Mouse (Mus musculus): ENCODE measurements around the gene Dazap2. TPM values are rescaled to one million over a fixed set of nuclear protein-coding genes. Genes with fewer than 3 reads are reported as not detected.
A peak's percentile ranks its signal among the peaks of the same experiment; 100 is the strongest.
"Not testable (repeated sequence)": the region's sequence is repeated elsewhere in the genome, so short reads cannot be mapped to it uniquely, and the experiment has no call there.

Dazap2 gene
- polyA plus RNA-seq, 1 experiment from 2014 or later: 250 TPM

GRCm38 (mm10) chr15:100614218-100614995 lies 742 bp upstream of the Dazap2 start:
- 10% methylated on average over 43 of the region's 43 CpGs for WGBS
- no peak for DNase-seq (ENCODE audit: low spot score)
- ATAC-seq (ENCODE audit: insufficient read depth, low FRiP score, low TSS enrichment): no peak; the same call in 1 of the 2 replicates

GRCm38 (mm10) chr15:100615825-100616220 lies 674 bp downstream of the Dazap2 start:
- DNase-seq (ENCODE audit: low spot score) (peak; percentile 93), ATAC-seq (ENCODE audit: insufficient read depth, low FRiP score, low TSS enrichment) (peak; percentile 76)
- H3K4me1 ChIP-seq (ENCODE audit: control insufficient read depth, insufficient read depth, low read length): peaks cover 8% of the 10 kb centered on the region
- under 1% methylated on average over 28 of the region's 43 CpGs for WGBS
- peak overlapping the region; percentile 62 for H3K4me2 ChIP-seq (ENCODE audit: low read depth)
- no peaks in the 10 kb centered on the region for H3K9me3 ChIP-seq (ENCODE audit: control insufficient read depth, low read length)
- H3K27ac ChIP-seq (ENCODE audit: low read depth, low read length): peak overlapping the region; percentile 96
- H3K36me3 ChIP-seq (ENCODE audit: control insufficient read depth, insufficient read depth, low read length): peaks cover 8% of the 10 kb centered on the region
- no peaks in the 10 kb centered on the region for H3K27me3 ChIP-seq (ENCODE audit: control insufficient read depth, insufficient read depth, low read length)
- H3K9ac ChIP-seq (ENCODE audit: low read length): peak overlapping the region; percentile 85
- peak overlapping the region; percentile 94 for H3K4me3 ChIP-seq (ENCODE audit: low read depth, low read length)

More at GRCm38 (mm10) chr15:100614218-100614995, 742 bp upstream of the Dazap2 start:
- no peak overlapping the region; the same call in 1 of the 2 replicates for H3K27ac ChIP-seq (ENCODE audit: low read depth, low read length)
- peaks cover 8% of the 10 kb centered on the region for H3K4me1 ChIP-seq (ENCODE audit: control insufficient read depth, insufficient read depth, low read length)
- peaks cover 8% of the 10 kb centered on the region for H3K36me3 ChIP-seq (ENCODE audit: control insufficient read depth, insufficient read depth, low read length)
- no peaks in the 10 kb centered on the region for H3K9me3 ChIP-seq (ENCODE audit: control insufficient read depth, low read length)
- peak overlapping the region; percentile 54 for H3K9ac ChIP-seq (ENCODE audit: low read length)
- no peaks in the 10 kb centered on the region for H3K27me3 ChIP-seq (ENCODE audit: control insufficient read depth, insufficient read depth, low read length)
- H3K4me2 ChIP-seq (ENCODE audit: low read depth): peak overlapping the region; percentile 62
- peak overlapping the region; percentile 94 for H3K4me3 ChIP-seq (ENCODE audit: low read depth, low read length)

GRCm38 (mm10) chr15:100616221-100616620 lies 1.1 kb downstream of the Dazap2 start:
- WGBS: under 1% methylated on average over 19 of the region's 19 CpGs
- Histone ChIP-seq H3K4me3 (ENCODE audit: low read depth, low read length) (peak overlapping the region; percentile 94), H3K9me3 (ENCODE audit: control insufficient read depth, low read length) (no peaks in the 10 kb centered on the region), H3K4me1 (ENCODE audit: control insufficient read depth, insufficient read depth, low read length) (peaks cover 8% of the 10 kb centered on the region), H3K27me3 (ENCODE audit: control insufficient read depth, insufficient read depth, low read length) (no peaks in the 10 kb centered on the region), H3K27ac (ENCODE audit: low read depth, low read length) (peak overlapping the region; percentile 96), H3K9ac (ENCODE audit: low read length) (peak overlapping the region; percentile 85), H3K4me2 (ENCODE audit: low read depth) (peak overlapping the region; percentile 62), H3K36me3 (ENCODE audit: control insufficient read depth, insufficient read depth, low read length) (peaks cover 8% of the 10 kb centered on the region)
- peak; percentile 8; the same call in 1 of the 2 replicates for ATAC-seq (ENCODE audit: insufficient read depth, low FRiP score, low TSS enrichment)
- DNase-seq (ENCODE audit: low spot score): no peak

GRCm38 (mm10) chr15:100619200-100619599 lies 4.1 kb downstream of the Dazap2 start:
- Histone ChIP-seq H3K4me2 (ENCODE audit: low read depth) (no peak overlapping the region), H3K4me3 (ENCODE audit: low read depth, low read length) (no peak overlapping the region), H3K9me3 (ENCODE audit: control insufficient read depth, low read length) (no peaks in the 10 kb centered on the region), H3K27me3 (ENCODE audit: control insufficient read depth, insufficient read depth, low read length) (no peaks in the 10 kb centered on the region), H3K9ac (ENCODE audit: low read length) (no peak overlapping the region), H3K4me1 (ENCODE audit: control insufficient read depth, insufficient read depth, low read length) (peaks cover 6% of the 10 kb centered on the region; the same call in 1 of the 2 replicates), H3K27ac (ENCODE audit: low read depth, low read length) (no peak overlapping the region), H3K36me3 (ENCODE audit: control insufficient read depth, insufficient read depth, low read length) (peaks cover 8% of the 10 kb centered on the region)
- WGBS: 91% methylated on average over 7 of the region's 7 CpGs
- DNase-seq (ENCODE audit: low spot score) (no peak), ATAC-seq (ENCODE audit: insufficient read depth, low FRiP score, low TSS enrichment) (no peak)

GRCm38 (mm10) chr15:100621671-100622070 lies 6.5 kb downstream of the Dazap2 start:
- not testable (repeated sequence) for H3K4me3 ChIP-seq (ENCODE audit: low read depth, low read length); H3K27ac ChIP-seq (ENCODE audit: low read depth, low read length); H3K27me3 ChIP-seq (ENCODE audit: control insufficient read depth, insufficient read depth, low read length); ATAC-seq (ENCODE audit: insufficient read depth, low FRiP score, low TSS enrichment); DNase-seq (ENCODE audit: low spot score); H3K4me1 ChIP-seq (ENCODE audit: control insufficient read depth, insufficient read depth, low read length); H3K9me3 ChIP-seq (ENCODE audit: control insufficient read depth, low read length); H3K4me2 ChIP-seq (ENCODE audit: low read depth); H3K9ac ChIP-seq (ENCODE audit: low read length); H3K36me3 ChIP-seq (ENCODE audit: control insufficient read depth, insufficient read depth, low read length)
- 73% methylated on average over 9 of the region's 9 CpGs for WGBS

- Histone ChIP-seq H3K9ac (ENCODE audit: low read length) (no peak overlapping the region), H3K4me3 (ENCODE audit: low read depth, low read length) (no peak overlapping the region), H3K9me3 (ENCODE audit: control insufficient read depth, low read length) (no peaks in the 10 kb centered on the region), H3K36me3 (ENCODE audit: control insufficient read depth, insufficient read depth, low read length) (peaks cover 8% of the 10 kb centered on the region), H3K27ac (ENCODE audit: low read depth, low read length) (no peak overlapping the region), H3K4me1 (ENCODE audit: control insufficient read depth, insufficient read depth, low read length) (no peaks in the 10 kb centered on the region), H3K27me3 (ENCODE audit: control insufficient read depth, insufficient read depth, low read length) (no peaks in the 10 kb centered on the region), H3K4me2 (ENCODE audit: low read depth) (no peak overlapping the region)
- no peak for DNase-seq (ENCODE audit: low spot score)
- ATAC-seq (ENCODE audit: insufficient read depth, low FRiP score, low TSS enrichment): no peak
- 91% methylated on average over 7 of the region's 7 CpGs for WGBS
Measured at GRCm38 (mm10) chr15:100622164-100622563, 7.0 kb downstream of the Dazap2 start.

- 89% methylated on average over 9 of the region's 9 CpGs for WGBS
- DNase-seq (ENCODE audit: low spot score): no peak
- ATAC-seq (ENCODE audit: insufficient read depth, low FRiP score, low TSS enrichment): no peak
- no peak overlapping the region for H3K27ac ChIP-seq (ENCODE audit: low read depth, low read length)
- no peaks in the 10 kb centered on the region for H3K4me1 ChIP-seq (ENCODE audit: control insufficient read depth, insufficient read depth, low read length)
- H3K9me3 ChIP-seq (ENCODE audit: control insufficient read depth, low read length): no peaks in the 10 kb centered on the region
- no peak overlapping the region for H3K4me2 ChIP-seq (ENCODE audit: low read depth)
- H3K27me3 ChIP-seq (ENCODE audit: control insufficient read depth, insufficient read depth, low read length): no peaks in the 10 kb centered on the region
- no peak overlapping the region for H3K4me3 ChIP-seq (ENCODE audit: low read depth, low read length)
- H3K9ac ChIP-seq (ENCODE audit: low read length): no peak overlapping the region
- peaks cover 1% of the 10 kb centered on the region; the same call in 1 of the 2 replicates for H3K36me3 ChIP-seq (ENCODE audit: control insufficient read depth, insufficient read depth, low read length)
Measured at GRCm38 (mm10) chr15:100623754-100624153, 8.6 kb downstream of the Dazap2 start.

GRCm38 (mm10) chr15:100624435-100624834 lies 9.3 kb downstream of the Dazap2 start:
- no peaks in the 10 kb centered on the region; the same call in 1 of the 2 replicates for H3K36me3 ChIP-seq (ENCODE audit: control insufficient read depth, insufficient read depth, low read length)
- H3K27ac ChIP-seq (ENCODE audit: low read depth, low read length): no peak overlapping the region
- ATAC-seq (ENCODE audit: insufficient read depth, low FRiP score, low TSS enrichment) (no peak), DNase-seq (ENCODE audit: low spot score) (no peak)
- WGBS: 93% methylated on average over 3 of the region's 3 CpGs
- H3K4me1 ChIP-seq (ENCODE audit: control insufficient read depth, insufficient read depth, low read length): no peaks in the 10 kb centered on the region
- H3K27me3 ChIP-seq (ENCODE audit: control insufficient read depth, insufficient read depth, low read length): no peaks in the 10 kb centered on the region
- no peaks in the 10 kb centered on the region for H3K9me3 ChIP-seq (ENCODE audit: control insufficient read depth, low read length)
- no peak overlapping the region for H3K4me2 ChIP-seq (ENCODE audit: low read depth)
- no peak overlapping the region for H3K4me3 ChIP-seq (ENCODE audit: low read depth, low read length)
- H3K9ac ChIP-seq (ENCODE audit: low read length): no peak overlapping the region

- H3K27ac ChIP-seq (ENCODE audit: low read depth, low read length): no peak overlapping the region
- no peaks in the 10 kb centered on the region for H3K4me1 ChIP-seq (ENCODE audit: control insufficient read depth, insufficient read depth, low read length)
- H3K36me3 ChIP-seq (ENCODE audit: control insufficient read depth, insufficient read depth, low read length): no peaks in the 10 kb centered on the region; the same call in 1 of the 2 replicates
- ATAC-seq (ENCODE audit: insufficient read depth, low FRiP score, low TSS enrichment) (no peak), DNase-seq (ENCODE audit: low spot score) (no peak)
- H3K27me3 ChIP-seq (ENCODE audit: control insufficient read depth, insufficient read depth, low read length): no peaks in the 10 kb centered on the region
- H3K9ac ChIP-seq (ENCODE audit: low read length): no peak overlapping the region
- no peak overlapping the region for H3K4me2 ChIP-seq (ENCODE audit: low read depth)
- no peak overlapping the region for H3K4me3 ChIP-seq (ENCODE audit: low read depth, low read length)
- H3K9me3 ChIP-seq (ENCODE audit: control insufficient read depth, low read length): no peaks in the 10 kb centered on the region
- 13% methylated on average over 10 of the region's 10 CpGs for WGBS
Measured at GRCm38 (mm10) chr15:100627287-100627686, 12.1 kb downstream of the Dazap2 start.
